Mouse (Mus musculus): Measurements from ENCODE around the gene Kcnn3. TPM values are rescaled to one million over a fixed set of nuclear protein-coding genes. Genes with fewer than 3 reads are reported as not detected.

Gene Kcnn3
- polyA plus RNA-seq, 1 experiment: 6.2 TPM

DNA sequence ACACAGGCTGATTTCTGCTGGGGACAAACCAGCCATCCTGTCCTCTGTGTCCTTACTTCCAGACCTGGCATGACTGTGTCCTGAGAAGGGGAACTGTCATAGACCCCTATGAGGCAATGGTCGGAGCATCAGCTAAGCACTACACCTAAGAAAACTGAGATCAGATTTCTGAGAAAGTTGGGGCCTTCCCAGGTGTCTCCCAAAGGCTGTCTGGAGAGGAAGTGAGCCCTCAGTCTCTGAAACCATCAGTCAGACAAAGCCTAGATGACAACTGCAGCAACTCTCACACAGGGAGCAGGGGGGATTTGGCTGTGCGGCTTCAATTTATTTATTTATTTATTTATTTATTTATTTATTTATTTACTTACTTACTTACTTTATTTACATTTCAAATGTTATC is 34.6 kb downstream of the Kcnn3 start:
- TF ChIP-seq POLR2A (IDR thresholded peaks at IDR 0.05; ENCODE audit: borderline replicate concordance, insufficient read depth, low read length) (no peak), CTCF (IDR thresholded peaks at IDR 0.05; ENCODE audit: borderline replicate concordance, insufficient read depth, low read depth, low read length) (no peak)
- Histone ChIP-seq H3K4me1 (ENCODE audit: control insufficient read depth, insufficient read depth, low read length) (peaks cover 8% of the 10 kb centered on the region), H3K4me3 (replicated peaks; ENCODE audit: insufficient read depth, low read depth, low read length) (no peak overlapping the region), H3K27me3 (ENCODE audit: control insufficient read depth, insufficient read depth, low read length) (no peaks in the 10 kb centered on the region), H3K27ac (ENCODE audit: insufficient read depth, low read length) (no peak overlapping the region)
- 98% methylated on average over 2 of the region's 2 CpGs for WGBS
- no peak for DNase-seq

DNA sequence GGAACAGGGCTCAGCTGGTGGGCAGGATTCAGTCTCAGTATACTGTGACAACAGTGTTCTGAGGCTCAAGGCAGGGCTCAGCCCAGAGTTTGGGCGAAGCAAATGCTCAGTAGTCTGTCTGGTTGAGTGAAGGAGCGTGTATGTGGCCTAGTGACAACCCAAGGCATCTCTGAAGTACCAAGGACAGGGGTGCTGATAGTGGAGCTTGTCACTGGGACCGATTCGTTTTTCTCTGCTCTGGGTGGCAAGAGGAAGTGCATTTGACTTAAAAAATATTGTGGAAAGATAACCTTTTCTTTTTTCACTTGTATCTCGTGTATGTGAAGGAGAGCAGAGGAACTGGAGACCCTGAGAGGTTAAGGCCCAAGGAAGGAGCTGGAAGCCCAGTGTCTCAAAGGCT is 37.8 kb downstream of the Kcnn3 start:
- Histone ChIP-seq H3K4me1 (ENCODE audit: control insufficient read depth, insufficient read depth, low read length) (0 out of 2 replicates have a peak, but pooled peaks cover 3% of the 10 kb centered on the region), H3K27ac (ENCODE audit: insufficient read depth, low read length) (no peak overlapping the region), H3K4me3 (replicated peaks; ENCODE audit: insufficient read depth, low read depth, low read length) (no peak overlapping the region), H3K27me3 (ENCODE audit: control insufficient read depth, insufficient read depth, low read length) (no peaks in the 10 kb centered on the region)
- no peak for TF ChIP-seq POLR2A (IDR thresholded peaks at IDR 0.05; ENCODE audit: borderline replicate concordance, insufficient read depth, low read length)
- no peak for TF ChIP-seq CTCF (IDR thresholded peaks at IDR 0.05; ENCODE audit: borderline replicate concordance, insufficient read depth, low read depth, low read length)
- WGBS: 94% methylated on average over 5 of the region's 5 CpGs
- no peak for DNase-seq

DNA sequence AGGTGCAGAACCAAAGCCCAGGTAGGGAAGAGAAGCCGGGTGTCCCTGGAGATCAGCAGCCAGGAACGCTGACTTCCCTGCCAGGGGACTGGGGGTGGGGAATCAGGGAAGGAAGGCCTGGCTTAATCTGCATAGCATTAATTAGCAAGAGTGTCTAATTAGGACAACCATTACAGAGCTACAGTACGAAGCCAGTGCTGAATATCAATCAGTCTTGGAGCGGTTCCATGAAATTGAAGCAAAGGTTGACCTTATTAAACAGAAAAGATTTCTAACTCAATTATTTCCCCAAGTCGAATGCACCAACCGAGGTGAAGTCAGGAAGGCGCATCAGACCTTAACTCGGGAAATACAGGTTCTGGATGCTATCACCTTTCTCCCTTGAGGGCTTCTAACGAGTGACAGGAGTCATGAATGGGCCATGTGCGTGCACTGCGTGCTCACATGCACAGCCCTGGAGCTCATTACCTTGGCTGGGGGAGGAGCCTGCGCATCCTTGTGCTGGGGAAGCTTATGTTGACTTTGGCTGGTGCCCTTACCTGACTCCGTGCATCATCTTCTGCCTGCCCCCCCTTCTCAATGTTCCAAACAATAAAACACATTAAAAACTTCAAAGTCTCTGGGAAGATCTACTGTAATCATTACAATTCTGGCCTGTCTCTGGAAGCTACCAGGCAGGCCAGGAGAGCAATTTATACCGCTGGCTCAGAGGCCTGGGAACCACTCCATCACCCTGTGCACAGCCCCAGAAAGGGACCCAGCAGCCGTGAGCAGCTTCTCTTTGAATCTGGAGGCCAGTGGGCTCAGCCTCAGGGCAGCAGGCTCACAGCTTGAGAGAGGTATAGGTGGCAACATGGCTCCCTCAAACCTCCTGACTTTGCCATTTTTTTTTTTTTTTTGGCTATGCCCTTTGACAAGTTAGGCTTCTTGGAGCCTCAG is 39.3 kb downstream of the Kcnn3 start:
- Histone ChIP-seq H3K27ac (ENCODE audit: insufficient read depth, low read length) (no peak overlapping the region), H3K27me3 (ENCODE audit: control insufficient read depth, insufficient read depth, low read length) (no peaks in the 10 kb centered on the region), H3K4me3 (replicated peaks; ENCODE audit: insufficient read depth, low read depth, low read length) (no peak overlapping the region), H3K4me1 (ENCODE audit: control insufficient read depth, insufficient read depth, low read length) (0 out of 2 replicates have a peak, but pooled peaks cover 3% of the 10 kb centered on the region)
- no peak for TF ChIP-seq CTCF (IDR thresholded peaks at IDR 0.05; ENCODE audit: borderline replicate concordance, insufficient read depth, low read depth, low read length)
- TF ChIP-seq POLR2A (IDR thresholded peaks at IDR 0.05; ENCODE audit: borderline replicate concordance, insufficient read depth, low read length): no peak
- peak in 1 of 2 experiments; percentile 20 for DNase-seq
- WGBS: 84% methylated on average over 15 of the region's 15 CpGs

DNA sequence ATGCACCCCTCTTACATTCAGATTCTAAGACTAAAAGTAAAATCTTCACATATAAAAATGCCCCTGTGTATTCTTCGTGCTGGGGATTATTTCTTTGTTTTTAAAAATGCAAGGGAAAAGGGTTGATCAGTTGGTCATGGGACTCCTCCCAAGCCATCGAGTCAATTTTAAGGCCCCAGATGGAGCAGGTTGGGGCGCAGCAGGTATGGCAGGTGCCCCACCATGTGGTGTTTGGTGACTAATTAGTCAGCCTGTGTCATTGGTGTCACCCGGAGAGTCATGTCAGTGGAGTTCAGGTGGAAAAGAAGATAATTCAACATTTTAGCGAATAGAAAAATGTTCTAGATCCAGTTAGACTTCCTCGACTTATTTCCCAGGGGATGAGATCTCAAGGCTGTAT is 41.4 kb downstream of the Kcnn3 start:
- Histone ChIP-seq H3K27ac (ENCODE audit: insufficient read depth, low read length) (no peak overlapping the region), H3K4me3 (replicated peaks; ENCODE audit: insufficient read depth, low read depth, low read length) (no peak overlapping the region), H3K4me1 (ENCODE audit: control insufficient read depth, insufficient read depth, low read length) (0 out of 2 replicates have a peak, but pooled peaks cover 3% of the 10 kb centered on the region), H3K27me3 (ENCODE audit: control insufficient read depth, insufficient read depth, low read length) (no peaks in the 10 kb centered on the region; the same call in 1 of the 2 replicates)
- no peak for TF ChIP-seq POLR2A (IDR thresholded peaks at IDR 0.05; ENCODE audit: borderline replicate concordance, insufficient read depth, low read length)
- no peak for TF ChIP-seq CTCF (IDR thresholded peaks at IDR 0.05; ENCODE audit: borderline replicate concordance, insufficient read depth, low read depth, low read length)
- peak; percentile 47 to 49 for DNase-seq
- WGBS: 46% methylated on average over 6 of the region's 6 CpGs

DNA sequence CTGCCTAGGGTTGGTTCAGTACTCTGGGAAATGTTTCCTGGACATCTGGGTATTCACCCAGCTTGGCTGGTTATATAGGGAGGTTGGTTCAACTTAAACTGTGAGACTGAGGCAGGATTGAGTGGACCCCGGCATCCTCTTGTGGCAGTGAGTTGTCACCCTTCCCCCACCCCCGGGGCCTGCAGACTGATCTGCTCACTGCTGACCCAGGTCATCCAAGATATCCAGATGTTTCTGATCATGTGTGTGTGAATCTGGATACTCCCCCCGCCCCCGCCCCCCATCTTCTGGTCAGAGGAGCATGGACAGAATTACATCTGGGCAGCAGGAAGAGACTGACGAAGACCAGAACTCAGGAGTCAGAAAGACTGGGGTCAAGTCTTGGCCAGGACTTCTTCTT is 45.4 kb downstream of the Kcnn3 start:
- TF ChIP-seq CTCF (IDR thresholded peaks at IDR 0.05; ENCODE audit: borderline replicate concordance, insufficient read depth, low read depth, low read length) (no peak), POLR2A (IDR thresholded peaks at IDR 0.05; ENCODE audit: borderline replicate concordance, insufficient read depth, low read length) (no peak)
- WGBS: 91% methylated on average over 5 of the region's 5 CpGs
- H3K4me1 ChIP-seq (ENCODE audit: control insufficient read depth, insufficient read depth, low read length): no peaks in the 10 kb centered on the region; the same call in 1 of the 2 replicates
- DNase-seq: no peak
- no peaks in the 10 kb centered on the region; the same call in 1 of the 2 replicates for H3K27me3 ChIP-seq (ENCODE audit: control insufficient read depth, insufficient read depth, low read length)
- no peak overlapping the region for H3K4me3 ChIP-seq (replicated peaks; ENCODE audit: insufficient read depth, low read depth, low read length)
- H3K27ac ChIP-seq (ENCODE audit: insufficient read depth, low read length): no peak overlapping the region

DNA sequence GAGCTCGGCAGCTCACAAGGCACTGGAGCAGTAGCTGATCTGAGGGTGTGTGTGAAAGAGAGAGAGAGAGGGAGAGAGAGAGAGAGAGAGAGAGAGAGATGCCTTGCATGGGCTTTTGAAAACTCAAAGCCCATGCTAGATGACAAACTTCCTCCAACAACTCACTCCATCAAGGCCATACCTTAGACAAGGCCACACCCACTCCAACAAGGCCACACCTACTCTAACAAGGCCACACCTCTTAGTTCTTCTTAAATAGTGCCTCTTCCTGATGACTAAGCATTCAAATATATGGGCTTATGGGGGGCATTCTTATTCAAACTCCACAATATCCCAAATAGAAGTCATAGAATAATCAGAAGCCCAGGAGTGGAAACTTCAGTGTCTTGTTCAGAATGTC is 49.1 kb downstream of the Kcnn3 start:
- H3K27ac ChIP-seq (ENCODE audit: insufficient read depth, low read length): no peak overlapping the region
- no peaks in the 10 kb centered on the region; the same call in 1 of the 2 replicates for H3K27me3 ChIP-seq (ENCODE audit: control insufficient read depth, insufficient read depth, low read length)
- no peak for DNase-seq
- TF ChIP-seq POLR2A (IDR thresholded peaks at IDR 0.05; ENCODE audit: borderline replicate concordance, insufficient read depth, low read length) (no peak), CTCF (IDR thresholded peaks at IDR 0.05; ENCODE audit: borderline replicate concordance, insufficient read depth, low read depth, low read length) (no peak)
- no peaks in the 10 kb centered on the region; the same call in 1 of the 2 replicates for H3K4me1 ChIP-seq (ENCODE audit: control insufficient read depth, insufficient read depth, low read length)
- no peak overlapping the region for H3K4me3 ChIP-seq (replicated peaks; ENCODE audit: insufficient read depth, low read depth, low read length)
- WGBS: 100% methylated on average over 1 of the region's 1 CpGs

DNA sequence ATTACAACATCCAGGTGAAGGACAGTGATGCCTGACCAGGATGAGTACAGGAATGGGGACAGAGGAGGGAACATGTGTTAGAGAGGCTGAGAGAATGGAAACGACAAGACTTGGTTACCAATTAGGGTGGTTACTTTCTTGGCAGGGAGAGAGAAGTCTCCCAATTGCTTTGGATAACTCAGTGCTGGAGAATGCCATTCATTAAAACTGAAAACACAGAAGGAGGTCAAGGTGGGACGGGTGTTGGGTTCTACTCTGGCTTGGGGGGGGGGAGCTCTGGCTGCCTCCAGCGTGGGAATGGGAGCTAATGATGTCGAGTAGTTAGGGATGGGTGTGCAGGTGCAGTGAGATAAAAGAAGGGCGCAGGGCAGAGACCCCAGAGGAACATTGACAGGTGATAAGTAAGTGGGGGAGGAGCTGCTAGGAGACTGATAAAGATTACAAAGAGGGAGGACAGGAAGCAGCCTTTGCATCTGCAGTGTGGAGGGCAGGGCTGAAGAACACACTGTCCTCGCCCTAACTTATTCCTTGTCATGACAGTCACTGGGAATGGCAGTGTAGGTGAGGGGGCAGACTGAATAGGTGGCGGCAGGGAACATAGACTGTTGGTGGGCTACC is 49.9 kb downstream of the Kcnn3 start:
- DNase-seq: no peak
- Histone ChIP-seq H3K4me3 (replicated peaks; ENCODE audit: insufficient read depth, low read depth, low read length) (no peak overlapping the region), H3K27me3 (ENCODE audit: control insufficient read depth, insufficient read depth, low read length) (no peaks in the 10 kb centered on the region; the same call in 1 of the 2 replicates), H3K4me1 (ENCODE audit: control insufficient read depth, insufficient read depth, low read length) (no peaks in the 10 kb centered on the region; the same call in 1 of the 2 replicates), H3K27ac (ENCODE audit: insufficient read depth, low read length) (no peak overlapping the region)
- no peak for TF ChIP-seq CTCF (IDR thresholded peaks at IDR 0.05; ENCODE audit: borderline replicate concordance, insufficient read depth, low read depth, low read length)
- no peak for TF ChIP-seq POLR2A (IDR thresholded peaks at IDR 0.05; ENCODE audit: borderline replicate concordance, insufficient read depth, low read length)
- 78% methylated on average over 7 of the region's 7 CpGs for WGBS

Measured in cerebellum, adult 2 months (tissue).